Mouse (Mus musculus) G1E (cell line): ENCODE measurements around the gene Stxbp3.

Experiments
- CTCF ChIP-seq: IDR thresholded peaks from 2 replicates; pipeline ENCODE4 v1.5.1; 2012; ENCODE audit warnings: low read depth, low read length, inconsistent platforms, mixed read lengths
- GATA1 ChIP-seq: IDR thresholded peaks from 2 replicates; pipeline ENCODE4 v1.6.1; 2012; ENCODE audit warnings: borderline replicate concordance, low read length, inconsistent platforms, mixed read lengths
- TAL1 ChIP-seq: conservative IDR thresholded peaks from 2 replicates; pipeline ENCODE4 v1.6.1; 2012; ENCODE audit warnings: low read depth, low read length, inconsistent platforms, mixed read lengths

DNA sequence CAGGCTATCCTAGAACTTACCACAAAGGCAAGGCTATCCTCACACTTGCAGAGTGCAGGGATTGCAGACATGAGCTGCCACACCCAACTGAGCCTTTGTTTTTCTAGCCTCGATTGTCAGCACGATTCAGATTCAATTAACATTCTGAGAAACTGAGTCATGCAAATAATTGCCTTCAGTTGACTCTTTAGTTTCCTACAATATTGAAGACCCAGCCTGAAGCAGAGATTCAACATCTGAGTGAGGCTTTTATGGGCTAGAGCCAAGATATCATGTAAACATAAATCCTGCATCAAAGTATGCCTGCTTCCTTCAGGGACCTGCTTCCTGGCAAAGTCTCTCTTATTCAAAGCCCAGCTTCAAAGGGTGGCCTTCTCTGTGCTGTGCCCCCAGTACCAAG lies 76.6 kb downstream of the Stxbp3 start:
- TF ChIP-seq CTCF (no peak), GATA1 (no peak), TAL1 (no peak)
